Mouse (Mus musculus) brain, embryonic 14.5 days (tissue): ENCODE results near the gene Ptafr.

ENCODE experiments used
- CTCF ChIP-seq: fragments of 200-500 bp; IDR thresholded peaks from 2 replicates; pipeline ENCODE4 v1.5.1; 2012; ENCODE audit warnings: inconsistent platforms, mild to moderate bottlenecking, moderate library complexity, borderline replicate concordance; ENCODE audit not compliant: insufficient read depth, insufficient read length; ENCODE audit errors: extremely low read depth
- POLR2A ChIP-seq: fragments of 200-500 bp; IDR thresholded peaks from 2 replicates; pipeline ENCODE4 v1.6.1; 2012; ENCODE audit warnings: mild to moderate bottlenecking, inconsistent platforms, borderline replicate concordance; ENCODE audit not compliant: poor library complexity, insufficient read depth, insufficient read length, severe bottlenecking; ENCODE audit errors: extremely low read depth

DNA sequence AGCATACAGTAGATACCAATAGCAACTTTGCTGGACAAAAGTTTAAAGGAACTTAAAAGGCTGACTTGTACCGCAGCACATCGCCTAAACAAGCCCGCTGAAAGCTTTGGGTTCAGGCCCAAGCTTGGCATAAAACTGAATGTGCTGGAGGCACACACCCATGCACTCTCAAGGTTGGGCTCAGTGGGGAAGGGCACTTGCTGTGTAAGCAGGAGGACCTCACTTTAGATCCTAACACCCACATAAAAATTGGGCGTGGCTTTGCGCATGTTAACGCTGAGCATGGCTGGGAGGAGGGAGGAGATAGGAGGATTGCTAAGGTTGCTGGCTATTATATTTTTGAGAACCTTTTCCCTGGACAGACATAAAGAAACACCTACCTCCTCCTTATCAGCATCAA lies 39.1 kb upstream of the Ptafr start:
- no peak for TF ChIP-seq CTCF
- TF ChIP-seq POLR2A: no peak
